ENCODE assay signal across 29 mouse cellular contexts in genomic region chr2:172813319-172813718, GRCm38 (mm10).
DNase-seq lines count a peak whose midpoint lies in the region; ATAC-seq and TF ChIP-seq lines count a peak whose summit lies in the region.
"Had no signal": no experiment of that assay in that cellular context is flagged by ENCODE, and none has a peak within 500 bp of the region (broad histone marks: within the 10 kb centered on the region; RNA-seq: fewer than 3 reads in every experiment).

No protein-coding gene starts in this region.

- no peak overlapping the region for H3K9ac ChIP-seq in stomach, postnatal 0 days (ENCODE audit: low read length)
- H3K9ac ChIP-seq: forebrain, embryonic 12.5 days; forebrain, postnatal 0 days; hindbrain, embryonic 12.5 days; midbrain, embryonic 15.5 days; neural tube, embryonic 12.5 days had no signal

- H3K27me3 ChIP-seq in stomach, postnatal 0 days (ENCODE audit: control insufficient read depth, insufficient read depth, low read length) = no peaks in the 10 kb centered on the region
- H3K27me3 ChIP-seq: hindbrain, embryonic 12.5 days; midbrain, embryonic 15.5 days; neural tube, embryonic 12.5 days had no signal

- no peak overlapping the region for H3K27ac ChIP-seq in gastrocnemius, adult 2 months
- H3K27ac ChIP-seq in stomach, postnatal 0 days (replicated peaks) = peak overlapping the region; percentile 69
- H3K27ac ChIP-seq: forebrain, embryonic 12.5 days; hindbrain, embryonic 12.5 days; midbrain, embryonic 15.5 days; neural tube, embryonic 12.5 days had no signal

- WGBS in stomach, postnatal 0 days = 56% methylated on average over 11 of the region's 11 CpGs

- no peak for TF ChIP-seq EP300 in stomach, postnatal 0 days (optimal IDR thresholded peaks at IDR 0.05)

- no peaks in the 10 kb centered on the region for H3K4me1 ChIP-seq in stomach, postnatal 0 days (replicated peaks; ENCODE audit: control insufficient read depth, insufficient read depth)
- H3K4me1 ChIP-seq: forebrain, embryonic 12.5 days; midbrain, embryonic 15.5 days; neural tube, embryonic 12.5 days had no signal

- intact Hi-C loops in gastrocnemius, adult 2 months (cut with DNase I) = no loop called here
- intact Hi-C loops in gastrocnemius, postnatal 36 days (cut with DNase I) = no loop called here

- no peak overlapping the region for H3K4me2 ChIP-seq in stomach, postnatal 0 days (replicated peaks; ENCODE audit: low read depth)
- H3K4me2 ChIP-seq: forebrain, embryonic 12.5 days; heart, embryonic 11.5 days; hindbrain, embryonic 12.5 days; liver, embryonic 11.5 days; midbrain, embryonic 15.5 days; neural tube, embryonic 12.5 days had no signal

- ATAC-seq in stomach, postnatal 0 days (ENCODE audit: low FRiP score, low TSS enrichment) = no peak
- ATAC-seq: activated CD4-positive, CD25-positive, alpha-beta regulatory T cell, adult 4 months; CD4-positive, CD25-positive, alpha-beta regulatory T cell, adult 4 months; forebrain, postnatal 0 days; intestine, postnatal 0 days; midbrain, embryonic 15.5 days had no signal

- peak; percentile 38 for DNase-seq in gastrocnemius, adult 2 months
- no peak for DNase-seq in gastrocnemius, postnatal 36 days
- DNase-seq in ovary, adult 18-20 months (ENCODE audit: low spot score) = peak; percentile 32
- no peak for DNase-seq in ovary, postnatal 10 days (ENCODE audit: low spot score)
- DNase-seq in fat pad, adult 2 months (ENCODE audit: extremely low read depth, low read depth, low spot score) = peak; percentile 76
- DNase-seq in stomach, postnatal 0 days (ENCODE audit: low spot score) = no peak
- no peak for DNase-seq in thymus, postnatal 14 days
- DNase-seq in right cerebral cortex, postnatal 4 days = no peak
- DNase-seq: adrenal gland, adult 2 months; cerebellum, adult 11 months; cerebellum, adult 9-10 months; forebrain, postnatal 0 days; gastrocnemius, postnatal 14 days; kidney, adult 9 months; kidney, postnatal 10 days; layer of hippocampus, postnatal 36 days; left cerebral cortex, postnatal 4 days; right cerebral cortex, postnatal 25 days; spleen, adult 18-20 months; thymus, adult 18-20 months had no signal

- no peak overlapping the region for H3K4me3 ChIP-seq in gastrocnemius, adult 2 months
- H3K4me3 ChIP-seq in stomach, postnatal 0 days (ENCODE audit: low read depth, low read length) = no peak overlapping the region
- H3K4me3 ChIP-seq: forebrain, embryonic 12.5 days; hindbrain, embryonic 12.5 days; midbrain, embryonic 15.5 days; neural tube, embryonic 12.5 days had no signal

- TF ChIP-seq CTCF in gastrocnemius, adult 2 months (IDR thresholded peaks at IDR 0.05) = no peak
- no peak for TF ChIP-seq CTCF in stomach, postnatal 0 days (IDR thresholded peaks at IDR 0.05; ENCODE audit: low read depth)

- H3K9me3 ChIP-seq in stomach, postnatal 0 days (ENCODE audit: control insufficient read depth, low read length) = no peaks in the 10 kb centered on the region
- H3K9me3 ChIP-seq: forebrain, embryonic 12.5 days; midbrain, embryonic 15.5 days had no signal

- no peaks in the 10 kb centered on the region for H3K36me3 ChIP-seq in stomach, postnatal 0 days (ENCODE audit: control insufficient read depth, insufficient read depth, low read length)
- H3K36me3 ChIP-seq: forebrain, embryonic 12.5 days; hindbrain, embryonic 12.5 days; midbrain, embryonic 15.5 days; neural tube, embryonic 12.5 days had no signal

Comparison
In these comparisons a context has a peak if more than half of its experiments do, and no peak if none do; other contexts are left out.
1. DNase-seq: peak in gastrocnemius, adult 2 months (single experiment), ovary, adult 18-20 months (single experiment) and fat pad, adult 2 months (single experiment); none in gastrocnemius, postnatal 36 days (0 of 2), ovary, postnatal 10 days (single experiment), stomach, postnatal 0 days (single experiment), thymus, postnatal 14 days (single experiment) and right cerebral cortex, postnatal 4 days (single experiment).